Mouse (Mus musculus): ENCODE data around the gene Trip10. TPM values are rescaled to one million over a fixed set of nuclear protein-coding genes. Genes with fewer than 3 reads are reported as not detected.

Trip10 gene
- polyA plus RNA-seq, 1 experiment from 2014 or later: 9.3 TPM

GRCm38 (mm10) chr17:57232200-57232599 is 17.1 kb upstream of the Trip10 start:
- H3K4me1 ChIP-seq (ENCODE audit: insufficient read depth): peaks cover 35% of the 10 kb centered on the region

GRCm38 (mm10) chr17:57233038-57233437 is 16.2 kb upstream of the Trip10 start:
- H3K9ac ChIP-seq (replicated peaks): peak overlapping the region; percentile 66; the same call in 1 of the 2 replicates
- H3K4me2 ChIP-seq (ENCODE audit: low read depth, low read length): peak overlapping the region; percentile 70
- peaks cover 30% of the 10 kb centered on the region for H3K36me3 ChIP-seq (replicated peaks; ENCODE audit: insufficient read depth, low read length)
- DNase-seq: peak; percentile 80
- H3K27me3 ChIP-seq (ENCODE audit: insufficient read depth, low read length): no peaks in the 10 kb centered on the region
- peak; percentile 78 for ATAC-seq
- 37% methylated on average over 7 of the region's 7 CpGs for WGBS (ENCODE audit: insufficient replicate concordance)
- H3K4me1 ChIP-seq (ENCODE audit: insufficient read depth): peaks cover 35% of the 10 kb centered on the region
- H3K4me3 ChIP-seq (ENCODE audit: low read depth, low read length): peak overlapping the region; percentile 48
- H3K27ac ChIP-seq (ENCODE audit: low read depth): peak overlapping the region; percentile 95
- no peaks in the 10 kb centered on the region for H3K9me3 ChIP-seq (ENCODE audit: low read length)
- TF ChIP-seq CTCF (IDR thresholded peaks at IDR 0.05; ENCODE audit: low read depth) (no peak), EP300 (IDR thresholded peaks at IDR 0.05; ENCODE audit: low read depth) (peak; percentile 81)

More at GRCm38 (mm10) chr17:57232200-57232599, 17.1 kb upstream of the Trip10 start:
- peak overlapping the region; percentile 10; the same call in 1 of the 2 replicates for H3K4me2 ChIP-seq (ENCODE audit: low read depth, low read length)
- peaks cover 21% of the 10 kb centered on the region for H3K36me3 ChIP-seq (replicated peaks; ENCODE audit: insufficient read depth, low read length)
- no peak for TF ChIP-seq CTCF (IDR thresholded peaks at IDR 0.05; ENCODE audit: low read depth)
- TF ChIP-seq EP300 (IDR thresholded peaks at IDR 0.05; ENCODE audit: low read depth): no peak
- no peaks in the 10 kb centered on the region for H3K9me3 ChIP-seq (ENCODE audit: low read length)
- no peaks in the 10 kb centered on the region for H3K27me3 ChIP-seq (ENCODE audit: insufficient read depth, low read length)
- DNase-seq: no peak
- no peak for ATAC-seq
- WGBS (ENCODE audit: insufficient replicate concordance): 73% methylated on average over 1 of the region's 1 CpGs
- H3K27ac ChIP-seq (ENCODE audit: low read depth): peak overlapping the region; percentile 95
- no peak overlapping the region for H3K9ac ChIP-seq (replicated peaks)
- H3K4me3 ChIP-seq (ENCODE audit: low read depth, low read length): no peak overlapping the region

GRCm38 (mm10) chr17:57234254-57234928 is 14.9 kb upstream of the Trip10 start:
- Histone ChIP-seq H3K4me3 (ENCODE audit: low read depth, low read length) (peak overlapping the region; percentile 48), H3K4me2 (ENCODE audit: low read depth, low read length) (peak overlapping the region; percentile 70), H3K27ac (ENCODE audit: low read depth) (peak overlapping the region; percentile 95)

GRCm38 (mm10) chr17:57235803-57236202 is 13.5 kb upstream of the Trip10 start:
- H3K4me3 ChIP-seq (ENCODE audit: low read depth, low read length): peak overlapping the region; percentile 35
- H3K27ac ChIP-seq (ENCODE audit: low read depth): no peak overlapping the region
- 65% methylated on average over 5 of the region's 5 CpGs for WGBS (ENCODE audit: insufficient replicate concordance)
- H3K9ac ChIP-seq (replicated peaks): peak overlapping the region; percentile 23
- ATAC-seq: no peak
- peaks cover 12% of the 10 kb centered on the region for H3K4me1 ChIP-seq (ENCODE audit: insufficient read depth)
- TF ChIP-seq EP300 (IDR thresholded peaks at IDR 0.05; ENCODE audit: low read depth) (no peak), CTCF (IDR thresholded peaks at IDR 0.05; ENCODE audit: low read depth) (no peak)
- H3K36me3 ChIP-seq (replicated peaks; ENCODE audit: insufficient read depth, low read length): peaks cover 32% of the 10 kb centered on the region
- no peaks in the 10 kb centered on the region for H3K9me3 ChIP-seq (ENCODE audit: low read length)
- H3K4me2 ChIP-seq (ENCODE audit: low read depth, low read length): peak overlapping the region; percentile 70
- DNase-seq: no peak
- H3K27me3 ChIP-seq (ENCODE audit: insufficient read depth, low read length): no peaks in the 10 kb centered on the region

More at GRCm38 (mm10) chr17:57234254-57234928, 14.9 kb upstream of the Trip10 start:
- DNase-seq: no peak
- peaks cover 26% of the 10 kb centered on the region for H3K4me1 ChIP-seq (ENCODE audit: insufficient read depth)
- peak overlapping the region; percentile 66 for H3K9ac ChIP-seq (replicated peaks)
- H3K9me3 ChIP-seq (ENCODE audit: low read length): no peaks in the 10 kb centered on the region
- no peaks in the 10 kb centered on the region for H3K27me3 ChIP-seq (ENCODE audit: insufficient read depth, low read length)
- 70% methylated on average over 12 of the region's 12 CpGs for WGBS (ENCODE audit: insufficient replicate concordance)
- ATAC-seq: peak; percentile 37
- TF ChIP-seq CTCF (IDR thresholded peaks at IDR 0.05; ENCODE audit: low read depth) (peak; percentile 47), EP300 (IDR thresholded peaks at IDR 0.05; ENCODE audit: low read depth) (no peak)
- peaks cover 32% of the 10 kb centered on the region for H3K36me3 ChIP-seq (replicated peaks; ENCODE audit: insufficient read depth, low read length)

GRCm38 (mm10) chr17:57237181-57237580 is 12.1 kb upstream of the Trip10 start:
- no peak for TF ChIP-seq EP300 (IDR thresholded peaks at IDR 0.05; ENCODE audit: low read depth)
- no peak for TF ChIP-seq CTCF (IDR thresholded peaks at IDR 0.05; ENCODE audit: low read depth)
- no peak for DNase-seq

GRCm38 (mm10) chr17:57243650-57244370 is 5.4 kb upstream of the Trip10 start:
- Histone ChIP-seq H3K27me3 (ENCODE audit: insufficient read depth, low read length) (no peaks in the 10 kb centered on the region), H3K4me3 (ENCODE audit: low read depth, low read length) (no peak overlapping the region), H3K36me3 (replicated peaks; ENCODE audit: insufficient read depth, low read length) (peaks cover 12% of the 10 kb centered on the region), H3K9ac (replicated peaks) (0 out of 2 replicates have a peak overlapping the region, but pooled peaks have one; percentile 11), H3K9me3 (ENCODE audit: low read length) (no peaks in the 10 kb centered on the region), H3K27ac (ENCODE audit: low read depth) (no peak overlapping the region), H3K4me2 (ENCODE audit: low read depth, low read length) (no peak overlapping the region), H3K4me1 (ENCODE audit: insufficient read depth) (peaks cover 17% of the 10 kb centered on the region)
- TF ChIP-seq CTCF (IDR thresholded peaks at IDR 0.05; ENCODE audit: low read depth) (no peak), EP300 (IDR thresholded peaks at IDR 0.05; ENCODE audit: low read depth) (no peak)
- DNase-seq: no peak
- WGBS (ENCODE audit: insufficient replicate concordance): 61% methylated on average over 10 of the region's 10 CpGs
- no peak for ATAC-seq

More at GRCm38 (mm10) chr17:57237181-57237580, 12.1 kb upstream of the Trip10 start:
- H3K4me3 ChIP-seq (ENCODE audit: low read depth, low read length): no peak overlapping the region
- no peak overlapping the region for H3K4me2 ChIP-seq (ENCODE audit: low read depth, low read length)
- no peak overlapping the region for H3K27ac ChIP-seq (ENCODE audit: low read depth)
- H3K4me1 ChIP-seq (ENCODE audit: insufficient read depth): 0 out of 2 replicates have a peak, but pooled peaks cover 2% of the 10 kb centered on the region
- H3K9ac ChIP-seq (replicated peaks): no peak overlapping the region
- ATAC-seq: no peak
- no peaks in the 10 kb centered on the region for H3K27me3 ChIP-seq (ENCODE audit: insufficient read depth, low read length)
- H3K36me3 ChIP-seq (replicated peaks; ENCODE audit: insufficient read depth, low read length): peaks cover 36% of the 10 kb centered on the region
- H3K9me3 ChIP-seq (ENCODE audit: low read length): no peaks in the 10 kb centered on the region
- 96% methylated on average over 9 of the region's 9 CpGs for WGBS (ENCODE audit: insufficient replicate concordance)
